Mouse (Mus musculus): ENCODE data around the gene Gm20838. TPM values are rescaled to one million over a fixed set of nuclear protein-coding genes. Genes with fewer than 3 reads are reported as not detected.
"Not testable (repeated sequence)": the region's sequence is repeated elsewhere in the genome, so short reads cannot be mapped to it uniquely, and the experiment has no call there.

Gm20838 gene
- not detected in 2 replicates for polyA plus RNA-seq (2015; fragmentation: Nextera tagmentation; extraction: Ambion mirVana)

- ATAC-seq (ENCODE audit: insufficient read depth); H3K9ac ChIP-seq; H3K4me1 ChIP-seq (replicated peaks); H3K4me2 ChIP-seq; H3K27me3 ChIP-seq; H3K27ac ChIP-seq (replicated peaks); H3K4me3 ChIP-seq (replicated peaks); H3K36me3 ChIP-seq (replicated peaks); H3K9me3 ChIP-seq (replicated peaks): not testable (repeated sequence)
- no CpG with 5 or more reads among the region's 8 CpGs for WGBS (ENCODE audit: insufficient replicate concordance)
These were observed at the start of gene Gm20838 for GRCm38 (mm10) chrY:33543064-33543463. Gene Gm20838, minus strand, starts transcription at chrY:33543164.

Measured in liver, embryonic 15.5 days (tissue).